Mouse (Mus musculus): Measurements from ENCODE around the gene Mthfd1l. TPM values are rescaled to one million over a fixed set of nuclear protein-coding genes. Genes with fewer than 3 reads are reported as not detected.

The Mthfd1l gene
- polyA plus RNA-seq, 1 experiment from 2014 or later: 5.2 TPM

DNA sequence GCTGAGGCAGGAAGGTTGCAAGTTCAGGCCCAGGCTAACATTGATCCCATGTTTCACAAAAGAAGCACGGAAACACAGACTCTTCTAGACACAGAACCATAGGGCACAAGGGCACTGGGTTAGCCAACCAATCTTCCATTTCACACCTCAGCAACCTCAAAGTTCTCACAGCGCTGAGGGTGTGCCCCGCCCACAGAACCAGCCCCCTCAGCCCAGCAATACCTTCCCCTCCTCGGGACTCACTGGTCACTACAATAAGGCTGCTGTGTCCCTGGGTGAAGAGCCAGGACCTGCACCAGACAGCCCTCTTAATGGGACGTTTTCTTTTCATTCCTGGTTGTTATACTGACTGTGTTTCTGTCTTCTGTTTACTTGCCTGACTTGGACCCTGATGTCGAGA lies 181.1 kb downstream of the Mthfd1l start:
- Histone ChIP-seq H3K27ac (no peak overlapping the region), H3K36me3 (ENCODE audit: poor library complexity, severe bottlenecking) (no peaks in the 10 kb centered on the region), H3K27me3 (no peaks in the 10 kb centered on the region), H3K4me1 (no peaks in the 10 kb centered on the region), H3K4me3 (no peak overlapping the region), H3K4me2 (no peak overlapping the region), H3K9me3 (replicated peaks) (no peaks in the 10 kb centered on the region), H3K9ac (no peak overlapping the region)
- WGBS: 78% methylated on average over 6 of the region's 6 CpGs
- ATAC-seq: no peak

DNA sequence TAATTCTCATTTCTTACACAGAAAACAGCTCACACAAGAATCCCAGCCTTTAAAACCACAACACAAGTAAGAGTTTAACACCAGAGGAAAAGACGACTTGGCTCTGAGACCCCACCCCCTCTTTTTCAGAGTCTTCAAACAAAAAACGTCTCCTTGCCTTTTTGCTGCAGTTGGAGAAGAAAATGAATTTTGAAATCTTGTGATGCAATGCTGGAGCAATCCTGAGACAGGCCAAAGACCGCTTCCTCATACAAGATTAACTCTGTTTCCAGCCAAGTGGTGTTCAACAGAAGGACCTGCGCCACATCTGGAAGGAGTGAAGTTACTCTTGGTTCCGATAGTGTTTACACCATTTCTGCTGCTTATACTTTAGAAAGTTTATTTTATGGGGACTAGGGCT lies 182.6 kb downstream of the Mthfd1l start:
- no peak for ATAC-seq
- no peaks in the 10 kb centered on the region for H3K27me3 ChIP-seq
- H3K4me1 ChIP-seq: 0 out of 2 replicates have a peak, but pooled peaks cover 5% of the 10 kb centered on the region
- no peak overlapping the region for H3K9ac ChIP-seq
- no peak overlapping the region for H3K27ac ChIP-seq
- H3K4me3 ChIP-seq: no peak overlapping the region
- H3K4me2 ChIP-seq: no peak overlapping the region
- H3K9me3 ChIP-seq (replicated peaks): no peaks in the 10 kb centered on the region
- no peaks in the 10 kb centered on the region for H3K36me3 ChIP-seq (ENCODE audit: poor library complexity, severe bottlenecking)
- 86% methylated on average over 5 of the region's 5 CpGs for WGBS

DNA sequence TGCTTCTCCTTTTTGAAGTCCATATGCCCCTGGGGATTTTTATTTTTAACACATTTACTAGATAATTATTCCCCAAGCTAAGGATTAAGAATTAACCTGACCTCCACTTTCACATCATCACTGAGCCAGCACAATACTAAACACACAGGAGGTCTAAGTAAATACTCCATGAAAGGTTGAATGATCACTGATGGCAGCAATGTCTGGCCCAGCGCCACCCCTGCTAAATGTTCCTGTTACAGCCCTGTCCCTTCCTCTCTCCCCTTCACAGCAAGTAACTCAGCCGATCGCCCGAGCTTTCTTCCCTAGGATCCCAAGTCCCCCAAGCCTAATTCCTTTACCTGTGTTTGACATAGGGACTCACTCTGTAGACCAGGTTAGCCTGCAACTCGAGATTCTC lies 185.6 kb downstream of the Mthfd1l start:
- Histone ChIP-seq H3K4me2 (no peak overlapping the region), H3K9me3 (replicated peaks) (no peaks in the 10 kb centered on the region), H3K4me1 (peaks cover 11% of the 10 kb centered on the region), H3K27ac (no peak overlapping the region), H3K36me3 (ENCODE audit: poor library complexity, severe bottlenecking) (no peaks in the 10 kb centered on the region), H3K9ac (no peak overlapping the region), H3K27me3 (no peaks in the 10 kb centered on the region), H3K4me3 (no peak overlapping the region)
- no peak for ATAC-seq
- 83% methylated on average over 5 of the region's 5 CpGs for WGBS

DNA sequence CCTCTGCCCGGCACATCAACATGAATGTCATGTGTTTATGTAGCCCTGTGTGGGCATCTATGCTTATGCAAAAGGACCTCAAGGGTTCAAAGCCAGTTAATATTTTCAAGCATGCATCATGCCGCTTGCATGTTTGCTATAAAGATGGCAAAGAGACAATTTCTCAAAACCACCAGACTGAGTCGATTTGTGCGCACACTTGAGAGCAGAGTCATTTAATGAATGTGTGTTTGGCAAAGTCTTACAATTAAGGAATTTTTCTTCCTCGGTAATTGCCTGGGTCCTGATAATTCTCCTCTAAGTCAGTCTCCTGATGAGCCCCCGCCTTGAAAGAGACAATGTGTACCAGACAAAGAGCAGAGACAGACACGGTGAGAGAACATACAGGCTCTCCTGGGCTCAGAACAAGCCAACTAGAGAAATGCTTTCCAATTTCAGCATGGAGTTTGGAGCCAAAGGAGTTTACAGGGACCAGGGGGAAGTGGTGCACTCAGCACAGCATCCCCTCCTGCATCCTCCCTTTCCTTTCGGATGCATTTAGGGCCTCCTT lies 186.7 kb downstream of the Mthfd1l start:
- H3K36me3 ChIP-seq (ENCODE audit: poor library complexity, severe bottlenecking): no peaks in the 10 kb centered on the region
- ATAC-seq: peak; percentile 42; the same call in 1 of the 2 replicates
- no peak overlapping the region for H3K9ac ChIP-seq
- no peak overlapping the region for H3K4me2 ChIP-seq
- H3K27me3 ChIP-seq: no peaks in the 10 kb centered on the region
- peaks cover 11% of the 10 kb centered on the region for H3K4me1 ChIP-seq
- no peak overlapping the region for H3K27ac ChIP-seq
- no peaks in the 10 kb centered on the region for H3K9me3 ChIP-seq (replicated peaks)
- H3K4me3 ChIP-seq: no peak overlapping the region
- 55% methylated on average over 8 of the region's 8 CpGs for WGBS

DNA sequence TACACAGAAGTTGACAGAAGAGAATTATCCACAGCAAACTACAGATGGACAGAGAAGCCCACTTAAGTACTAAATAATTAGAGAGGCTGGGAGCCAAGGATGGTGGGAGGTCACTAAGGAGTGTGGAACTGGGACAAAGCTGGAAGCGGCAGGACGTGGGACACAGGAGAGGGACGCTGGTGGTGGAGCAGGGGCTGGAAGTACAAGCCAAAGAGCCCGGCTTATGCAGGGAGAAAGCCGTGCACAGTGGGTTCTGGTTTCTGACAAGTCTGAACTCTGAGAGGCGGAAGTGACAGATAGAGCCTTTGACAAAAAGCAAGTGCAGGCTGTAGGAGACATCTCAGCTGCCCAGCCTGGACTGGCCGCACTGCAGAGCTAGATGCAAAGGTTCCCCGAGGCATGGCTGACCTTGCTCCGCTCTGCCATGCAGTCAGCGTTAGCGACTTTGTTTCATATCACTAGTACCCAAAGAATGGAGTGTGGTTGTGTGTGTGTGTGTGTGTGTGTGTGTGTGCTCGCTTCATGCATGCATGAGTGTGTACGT lies 187.4 kb downstream of the Mthfd1l start:
- ATAC-seq: peak; percentile 44; the same call in 1 of the 2 replicates
- H3K9ac ChIP-seq: no peak overlapping the region
- no peaks in the 10 kb centered on the region for H3K36me3 ChIP-seq (ENCODE audit: poor library complexity, severe bottlenecking)
- peak overlapping the region; percentile 57; the same call in 1 of the 2 replicates for H3K27ac ChIP-seq
- peaks cover 11% of the 10 kb centered on the region for H3K4me1 ChIP-seq
- H3K27me3 ChIP-seq: no peaks in the 10 kb centered on the region
- no peak overlapping the region for H3K4me2 ChIP-seq
- H3K4me3 ChIP-seq: no peak overlapping the region
- 74% methylated on average over 13 of the region's 13 CpGs for WGBS
- no peaks in the 10 kb centered on the region for H3K9me3 ChIP-seq (replicated peaks)

DNA sequence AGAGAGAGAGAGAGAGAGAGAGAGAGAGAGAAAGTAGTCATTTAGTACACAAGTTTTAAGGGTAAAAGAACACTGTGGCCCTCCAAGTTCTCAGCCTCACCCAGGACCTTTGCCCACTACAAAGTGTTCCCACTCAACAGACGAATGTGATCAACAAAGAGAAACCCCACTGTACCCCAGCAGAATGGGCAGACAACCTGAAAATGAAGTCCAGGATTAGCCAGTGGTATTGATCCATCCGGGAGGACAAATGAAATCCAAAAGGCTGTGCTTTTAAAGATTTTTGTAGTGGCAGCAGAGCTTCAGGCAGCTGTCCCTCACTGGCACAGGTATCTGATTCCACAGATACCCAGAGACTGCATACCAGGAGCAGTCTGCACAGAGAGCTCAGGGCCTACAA lies 189.1 kb downstream of the Mthfd1l start:
- Histone ChIP-seq H3K4me3 (no peak overlapping the region), H3K9ac (no peak overlapping the region), H3K9me3 (replicated peaks) (no peaks in the 10 kb centered on the region), H3K36me3 (ENCODE audit: poor library complexity, severe bottlenecking) (no peaks in the 10 kb centered on the region), H3K4me1 (peaks cover 11% of the 10 kb centered on the region), H3K4me2 (no peak overlapping the region), H3K27me3 (no peaks in the 10 kb centered on the region), H3K27ac (no peak overlapping the region)
- WGBS: 77% methylated on average over 2 of the region's 2 CpGs
- ATAC-seq: no peak

DNA sequence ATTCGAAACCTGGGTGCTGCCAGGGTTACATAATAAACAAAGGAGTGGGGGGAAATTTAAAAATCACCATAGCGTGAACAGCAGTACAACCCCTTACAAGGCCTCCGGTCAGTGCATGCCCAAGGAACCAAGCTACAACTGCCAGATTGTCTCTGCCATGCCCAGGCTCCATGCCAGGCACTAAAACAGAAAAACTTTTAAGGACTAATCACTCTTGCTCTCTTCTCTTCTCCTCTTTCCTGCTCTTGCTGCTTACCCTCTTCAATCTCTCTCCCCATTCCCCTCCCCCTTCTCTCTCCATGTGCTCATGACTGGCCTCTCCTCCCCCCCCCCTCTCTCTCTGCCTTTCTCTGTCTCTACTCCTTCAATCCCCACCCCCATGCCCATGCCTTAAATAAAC lies 190.1 kb downstream of the Mthfd1l start:
- ATAC-seq: peak; percentile 60
- H3K27ac ChIP-seq: no peak overlapping the region
- WGBS: 56% methylated on average over 3 of the region's 3 CpGs
- no peaks in the 10 kb centered on the region for H3K36me3 ChIP-seq (ENCODE audit: poor library complexity, severe bottlenecking)
- no peaks in the 10 kb centered on the region for H3K27me3 ChIP-seq
- no peak overlapping the region for H3K4me3 ChIP-seq
- H3K9me3 ChIP-seq (replicated peaks): no peaks in the 10 kb centered on the region
- no peak overlapping the region for H3K9ac ChIP-seq
- H3K4me1 ChIP-seq: peaks cover 11% of the 10 kb centered on the region
- no peak overlapping the region for H3K4me2 ChIP-seq

DNA sequence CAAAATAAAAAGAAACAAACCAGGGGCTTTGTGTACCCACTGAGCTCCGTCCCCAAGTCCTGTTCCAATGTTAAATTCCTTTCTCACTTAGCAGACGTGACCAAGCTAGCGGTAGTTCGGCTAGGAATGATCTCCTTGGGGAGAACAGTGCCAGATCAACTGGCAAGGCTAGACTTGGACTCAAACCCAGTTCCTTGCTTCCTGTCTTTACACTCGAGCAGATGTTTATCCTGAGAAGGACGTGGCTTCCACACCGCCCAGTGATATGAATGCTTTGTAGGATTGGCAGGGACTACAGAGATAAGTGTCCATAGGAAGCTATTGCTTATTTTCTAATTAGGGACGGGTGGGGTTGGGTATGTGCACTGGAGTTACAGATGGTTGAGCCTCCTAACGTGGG lies 191.8 kb downstream of the Mthfd1l start:
- ATAC-seq: no peak
- no peak overlapping the region for H3K4me2 ChIP-seq
- no peaks in the 10 kb centered on the region for H3K27me3 ChIP-seq
- H3K9ac ChIP-seq: no peak overlapping the region
- 92% methylated on average over 9 of the region's 9 CpGs for WGBS
- peaks cover 11% of the 10 kb centered on the region for H3K4me1 ChIP-seq
- no peaks in the 10 kb centered on the region for H3K9me3 ChIP-seq (replicated peaks)
- H3K4me3 ChIP-seq: no peak overlapping the region
- H3K36me3 ChIP-seq (ENCODE audit: poor library complexity, severe bottlenecking): no peaks in the 10 kb centered on the region
- no peak overlapping the region for H3K27ac ChIP-seq

DNA sequence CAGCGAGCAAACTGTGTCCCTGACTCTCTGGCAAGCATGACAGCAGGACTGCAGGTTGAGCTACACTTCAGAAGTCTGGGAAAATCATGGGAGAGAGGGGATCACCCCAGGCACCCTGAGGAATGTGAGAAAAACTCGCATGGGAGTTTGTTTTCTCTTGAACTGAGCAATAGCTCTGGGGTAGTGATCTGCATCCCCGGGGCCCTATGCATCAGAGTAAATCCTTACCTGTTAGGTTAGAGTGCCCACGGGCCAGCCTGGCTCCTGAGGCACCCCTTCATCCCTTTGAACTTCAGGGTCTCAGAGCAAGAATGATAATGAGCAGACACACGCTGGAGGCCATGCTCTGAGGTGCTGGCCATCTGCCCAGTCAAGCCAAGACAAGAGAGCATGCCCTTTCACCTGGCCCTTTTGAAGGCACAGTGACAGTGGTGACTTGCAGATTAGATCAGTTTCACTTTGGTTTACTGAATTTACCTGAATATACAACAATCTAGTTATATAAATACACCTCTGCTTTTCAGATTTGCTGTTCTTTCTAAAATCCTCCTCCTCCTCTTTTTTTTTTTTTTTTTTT lies 195.4 kb downstream of the Mthfd1l start:
- ATAC-seq: no peak
- H3K27ac ChIP-seq: no peak overlapping the region
- H3K4me1 ChIP-seq: no peaks in the 10 kb centered on the region
- no peak overlapping the region for H3K4me3 ChIP-seq
- 48% methylated on average over 5 of the region's 5 CpGs for WGBS
- no peak overlapping the region for H3K4me2 ChIP-seq
- H3K9ac ChIP-seq: no peak overlapping the region
- H3K27me3 ChIP-seq: no peaks in the 10 kb centered on the region
- no peaks in the 10 kb centered on the region for H3K9me3 ChIP-seq (replicated peaks)
- no peaks in the 10 kb centered on the region for H3K36me3 ChIP-seq (ENCODE audit: poor library complexity, severe bottlenecking)

DNA sequence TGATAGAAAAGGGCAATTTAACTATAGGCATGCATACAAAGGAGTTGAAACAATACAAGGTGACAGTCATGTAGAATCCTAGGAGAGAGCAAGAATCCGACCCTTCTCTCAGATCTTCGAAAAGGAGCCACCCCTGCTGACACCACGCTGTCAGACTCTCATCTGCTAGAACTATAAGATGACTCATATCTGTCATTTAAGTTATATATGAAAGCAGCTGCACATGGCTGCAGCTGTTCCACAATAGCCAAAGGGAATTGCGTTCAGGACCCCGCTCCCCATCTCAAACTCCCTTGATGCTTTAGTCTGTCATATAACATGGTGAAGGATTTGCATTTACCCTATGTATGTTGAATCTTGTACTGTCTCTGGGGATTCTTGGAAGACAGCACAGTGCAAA lies 201.3 kb downstream of the Mthfd1l start:
- ATAC-seq: no peak
- no peak overlapping the region for H3K4me2 ChIP-seq
- H3K27ac ChIP-seq: no peak overlapping the region
- 70% methylated on average over 5 of the region's 5 CpGs for WGBS
- no peak overlapping the region for H3K4me3 ChIP-seq
- no peaks in the 10 kb centered on the region for H3K27me3 ChIP-seq
- no peak overlapping the region for H3K9ac ChIP-seq
- no peaks in the 10 kb centered on the region for H3K36me3 ChIP-seq (ENCODE audit: poor library complexity, severe bottlenecking)
- no peaks in the 10 kb centered on the region for H3K9me3 ChIP-seq (replicated peaks)
- H3K4me1 ChIP-seq: peaks cover 4% of the 10 kb centered on the region; the same call in 1 of the 2 replicates

DNA sequence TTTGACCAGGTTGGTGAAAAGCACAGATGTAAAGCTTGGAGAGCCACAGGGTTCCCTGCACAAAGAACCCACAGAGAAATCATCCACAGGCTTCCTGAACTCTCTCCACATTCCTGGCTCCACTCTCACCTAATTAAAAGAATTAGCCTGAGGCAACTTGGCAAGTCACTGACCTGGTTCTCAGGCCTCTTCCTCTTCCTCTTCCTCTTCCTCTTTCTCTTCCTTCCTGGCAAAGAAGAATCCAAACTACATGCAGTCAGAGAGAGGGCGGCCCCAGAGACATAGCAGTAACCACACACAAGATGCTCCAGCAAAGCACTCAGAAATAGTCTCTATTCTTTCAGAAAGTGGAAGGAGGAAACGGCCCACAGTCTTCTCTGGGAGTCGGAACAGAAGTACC lies 201.8 kb downstream of the Mthfd1l start:
- Histone ChIP-seq H3K4me1 (peaks cover 4% of the 10 kb centered on the region; the same call in 1 of the 2 replicates), H3K4me2 (no peak overlapping the region), H3K9ac (no peak overlapping the region), H3K27me3 (no peaks in the 10 kb centered on the region), H3K4me3 (no peak overlapping the region), H3K36me3 (ENCODE audit: poor library complexity, severe bottlenecking) (no peaks in the 10 kb centered on the region), H3K9me3 (replicated peaks) (no peaks in the 10 kb centered on the region), H3K27ac (no peak overlapping the region)
- ATAC-seq: no peak
- 92% methylated on average over 3 of the region's 3 CpGs for WGBS

DNA sequence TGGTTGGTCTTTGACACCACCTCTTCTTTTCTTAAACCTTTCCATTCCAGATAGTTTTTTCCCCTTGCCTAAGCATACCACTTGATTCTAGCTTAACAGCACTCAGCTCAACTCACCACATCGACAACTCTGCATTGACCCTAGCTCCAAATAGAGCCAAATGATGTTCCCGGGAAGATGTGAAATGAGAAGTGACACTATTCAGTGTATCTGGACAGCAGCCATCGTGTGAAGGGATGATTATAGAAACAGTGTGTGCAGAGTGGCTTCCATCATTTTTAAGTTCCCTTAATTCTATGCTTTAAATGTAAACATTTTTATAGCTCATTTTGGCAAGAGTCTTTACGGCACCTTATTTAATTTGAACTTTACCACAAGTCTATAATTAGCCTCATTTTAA lies 204.4 kb downstream of the Mthfd1l start:
- ATAC-seq: no peak
- H3K27ac ChIP-seq: no peak overlapping the region
- H3K4me2 ChIP-seq: no peak overlapping the region
- H3K9me3 ChIP-seq (replicated peaks): no peaks in the 10 kb centered on the region
- H3K36me3 ChIP-seq (ENCODE audit: poor library complexity, severe bottlenecking): no peaks in the 10 kb centered on the region
- 89% methylated on average over 4 of the region's 4 CpGs for WGBS
- H3K27me3 ChIP-seq: no peaks in the 10 kb centered on the region
- H3K4me3 ChIP-seq: no peak overlapping the region
- peaks cover 4% of the 10 kb centered on the region; the same call in 1 of the 2 replicates for H3K4me1 ChIP-seq
- H3K9ac ChIP-seq: no peak overlapping the region

All from forebrain, embryonic 13.5 days (tissue).